Mouse (Mus musculus) left cerebral cortex, adult 11 months (tissue): ENCODE measurements at regions not wholly inside any gene's neighbourhood (a gene's known extent, or its start where the extent isn't known, plus 50 kb on each side); places are given as distances from the start of the nearest gene placed in this dataset.

ENCODE experiments used
- DNase-seq: peaks from one replicate; pipeline ENCODE4 v3.0.0; 2022; ENCODE audit warnings: low spot score

GRCm38 (mm10) chr1:90403057-90403456, 199.3 kb downstream of the Ackr3 start:
- no peak for DNase-seq

DNA sequence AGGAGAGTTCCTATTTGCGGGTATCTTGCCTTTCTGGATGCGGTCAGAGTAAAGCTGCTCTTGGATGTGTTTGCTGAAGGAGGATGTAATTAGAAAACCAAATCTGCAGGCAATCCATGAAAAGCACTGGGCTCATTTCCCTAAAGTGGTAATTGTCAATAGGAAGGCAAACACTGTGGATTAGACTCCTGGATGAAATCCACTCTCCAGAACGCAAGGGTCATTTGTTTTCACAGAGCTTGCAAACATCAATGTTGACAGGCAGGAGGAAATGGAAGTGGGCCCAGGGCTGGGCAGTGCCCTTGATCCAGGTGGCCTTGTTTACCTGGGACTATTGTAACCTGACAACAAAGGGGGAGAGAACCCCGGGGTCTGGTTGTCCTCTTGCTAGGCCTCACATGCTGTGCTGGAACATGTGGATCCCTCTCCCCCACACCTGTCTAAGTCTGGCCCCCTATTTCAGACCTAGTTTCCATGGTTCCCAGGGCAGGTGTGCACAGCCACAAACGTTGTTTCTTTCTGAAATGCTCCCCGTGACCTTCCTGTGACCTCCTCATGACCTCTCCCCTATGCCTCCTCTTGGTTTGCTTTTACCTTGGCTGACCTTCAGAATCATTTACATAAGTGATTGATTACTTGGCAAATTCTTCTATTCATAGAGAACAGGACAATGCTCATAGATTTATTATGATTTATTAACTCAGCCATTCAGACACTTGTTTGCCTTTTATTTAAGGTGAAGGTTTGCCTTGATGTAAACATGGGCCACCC, 197.9 kb upstream of the Cops8 start:
- no peak for DNase-seq

GRCm38 (mm10) chr1:90406663-90407062, 196.1 kb upstream of the Cops8 start:
- no peak for DNase-seq

- DNase-seq, result no peak
Measured at GRCm38 (mm10) chr1:90408504-90409215, 194.1 kb upstream of the Cops8 start.

DNA sequence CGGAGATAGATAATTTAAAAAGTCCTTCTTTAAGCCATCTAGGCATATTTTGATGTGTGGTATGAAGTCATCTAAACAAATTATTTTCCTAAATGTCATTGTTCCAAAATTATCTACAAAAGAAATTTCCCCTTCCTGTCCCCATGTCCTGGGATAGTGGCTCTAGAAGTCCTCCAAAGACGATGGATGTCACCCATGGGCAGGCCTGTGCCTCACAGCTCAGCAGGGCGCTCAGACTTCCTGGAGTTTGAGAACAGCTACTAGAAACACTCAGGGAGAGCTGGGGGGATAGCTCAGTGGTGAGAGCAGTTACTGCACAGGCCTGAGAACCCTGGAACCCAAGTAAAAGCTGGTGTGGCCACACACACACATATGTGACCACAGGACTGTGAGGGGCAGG, 193.5 kb upstream of the Cops8 start:
- DNase-seq, result no peak

DNA sequence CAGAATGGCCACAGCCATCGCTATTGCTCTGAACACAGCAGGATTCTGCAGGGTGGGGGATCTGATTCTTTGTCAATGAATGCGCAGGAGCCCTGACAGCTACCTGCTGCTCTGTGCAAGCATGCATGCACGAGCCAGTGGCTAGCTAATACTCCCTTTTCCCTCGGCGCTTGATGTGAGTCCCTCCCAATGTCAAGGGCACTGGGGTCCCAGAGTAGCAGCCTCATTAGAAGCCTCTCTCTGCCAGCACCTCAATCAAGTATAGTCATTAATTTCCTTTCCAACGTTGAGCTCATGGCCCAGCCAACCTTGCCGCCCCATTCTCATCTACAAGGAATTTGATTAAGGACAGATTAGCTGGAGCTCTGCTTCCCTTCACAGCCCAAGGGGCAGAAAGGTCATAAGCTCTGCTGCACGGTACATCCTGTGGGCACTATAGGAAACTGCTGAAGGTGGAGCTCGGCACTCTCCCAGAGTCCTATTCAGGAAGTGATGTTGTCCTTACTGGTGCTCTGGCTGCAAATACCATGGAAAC, 190.2 kb upstream of the Cops8 start:
- no peak for DNase-seq

GRCm38 (mm10) chr1:90414751-90415150, 188.0 kb upstream of the Cops8 start:
- no peak for DNase-seq

DNA sequence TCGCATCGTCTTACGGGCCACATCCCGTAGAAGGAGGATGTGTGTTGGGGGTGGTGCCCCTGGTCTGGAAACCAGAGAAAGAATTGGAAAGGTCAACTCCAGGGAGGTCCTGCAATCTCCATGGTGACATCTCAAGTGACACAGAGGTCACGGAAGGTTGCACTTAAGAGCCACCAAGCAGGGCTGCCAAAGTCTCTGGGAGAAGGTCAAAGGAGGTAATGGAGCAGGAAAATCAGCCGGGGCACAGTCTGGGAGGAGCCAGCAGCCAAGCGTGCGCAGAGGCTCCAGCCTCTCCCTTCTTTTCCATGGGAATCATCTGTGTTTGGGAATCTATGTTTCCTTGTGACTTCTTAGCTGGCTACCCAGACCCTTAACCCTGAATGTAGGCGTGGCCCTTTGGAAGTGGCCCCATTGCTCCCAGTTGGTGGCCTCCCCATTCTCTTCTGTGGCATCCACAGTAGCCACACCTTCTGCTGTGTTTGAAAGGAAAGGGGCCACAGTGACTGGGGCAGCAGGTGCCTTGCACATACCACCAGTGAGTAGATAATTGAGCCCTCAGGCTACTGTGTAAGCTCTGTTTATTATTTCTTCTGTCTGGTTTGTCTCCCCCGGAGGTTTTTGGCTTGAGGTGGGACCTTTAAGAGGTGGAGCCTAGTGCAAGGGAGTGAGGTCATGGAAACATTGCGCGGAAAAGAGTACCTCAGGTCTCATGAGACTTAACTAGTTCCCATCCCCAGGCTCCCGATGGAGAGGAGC, 178.5 kb upstream of the Cops8 start:
- DNase-seq, result no peak

- DNase-seq, result no peak
Measured at GRCm38 (mm10) chr1:90428334-90428733, 174.4 kb upstream of the Cops8 start.

DNA sequence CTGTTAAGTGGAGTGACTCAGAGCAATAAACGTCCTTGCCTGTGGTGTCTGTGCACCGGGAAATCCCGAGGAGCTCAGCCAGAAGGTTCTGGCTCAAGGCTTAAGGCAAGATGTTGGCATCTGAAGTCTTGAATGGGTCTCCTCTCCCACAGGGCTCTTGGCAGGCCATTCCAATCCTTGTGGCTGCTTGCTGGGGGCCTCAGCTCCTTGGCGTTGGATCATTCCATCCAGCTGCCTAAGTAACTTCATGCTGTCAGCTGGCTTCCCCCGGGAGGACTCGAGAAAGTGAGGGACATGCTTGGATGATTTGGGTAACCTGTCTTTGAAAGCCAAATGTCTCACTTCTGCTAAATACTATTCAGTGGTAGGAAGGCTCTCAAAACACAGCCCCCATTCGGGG, 174.0 kb upstream of the Cops8 start:
- no peak for DNase-seq

- DNase-seq, result no peak
Measured at GRCm38 (mm10) chr1:90430480-90430879, 172.3 kb upstream of the Cops8 start.

- no peak for DNase-seq
Measured at GRCm38 (mm10) chr1:90431783-90432182, 171.0 kb upstream of the Cops8 start.

- DNase-seq, result no peak
Measured at GRCm38 (mm10) chr1:90433911-90434310, 168.9 kb upstream of the Cops8 start.

DNA sequence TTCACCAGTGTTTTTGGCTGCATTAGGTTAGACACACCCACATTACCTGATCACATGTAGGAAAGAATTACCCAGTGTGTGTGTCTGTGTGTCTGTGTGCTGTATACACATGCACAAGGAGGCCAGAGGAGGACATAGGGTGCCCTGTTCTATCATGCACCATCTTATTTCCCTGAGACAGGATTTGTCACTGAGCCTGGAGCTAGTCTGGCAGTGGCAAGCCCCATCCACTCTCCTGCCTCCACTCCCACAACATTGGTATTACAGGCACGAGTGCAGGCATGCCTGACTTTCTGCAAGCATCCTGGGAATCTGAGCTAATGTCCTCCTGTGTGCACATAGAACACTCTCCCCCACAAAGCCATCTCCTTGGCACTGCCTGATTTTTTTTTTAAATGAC, 162.1 kb upstream of the Cops8 start:
- DNase-seq, result no peak

- DNase-seq, result no peak
Measured at GRCm38 (mm10) chr1:90441134-90441868, 161.5 kb upstream of the Cops8 start.

DNA sequence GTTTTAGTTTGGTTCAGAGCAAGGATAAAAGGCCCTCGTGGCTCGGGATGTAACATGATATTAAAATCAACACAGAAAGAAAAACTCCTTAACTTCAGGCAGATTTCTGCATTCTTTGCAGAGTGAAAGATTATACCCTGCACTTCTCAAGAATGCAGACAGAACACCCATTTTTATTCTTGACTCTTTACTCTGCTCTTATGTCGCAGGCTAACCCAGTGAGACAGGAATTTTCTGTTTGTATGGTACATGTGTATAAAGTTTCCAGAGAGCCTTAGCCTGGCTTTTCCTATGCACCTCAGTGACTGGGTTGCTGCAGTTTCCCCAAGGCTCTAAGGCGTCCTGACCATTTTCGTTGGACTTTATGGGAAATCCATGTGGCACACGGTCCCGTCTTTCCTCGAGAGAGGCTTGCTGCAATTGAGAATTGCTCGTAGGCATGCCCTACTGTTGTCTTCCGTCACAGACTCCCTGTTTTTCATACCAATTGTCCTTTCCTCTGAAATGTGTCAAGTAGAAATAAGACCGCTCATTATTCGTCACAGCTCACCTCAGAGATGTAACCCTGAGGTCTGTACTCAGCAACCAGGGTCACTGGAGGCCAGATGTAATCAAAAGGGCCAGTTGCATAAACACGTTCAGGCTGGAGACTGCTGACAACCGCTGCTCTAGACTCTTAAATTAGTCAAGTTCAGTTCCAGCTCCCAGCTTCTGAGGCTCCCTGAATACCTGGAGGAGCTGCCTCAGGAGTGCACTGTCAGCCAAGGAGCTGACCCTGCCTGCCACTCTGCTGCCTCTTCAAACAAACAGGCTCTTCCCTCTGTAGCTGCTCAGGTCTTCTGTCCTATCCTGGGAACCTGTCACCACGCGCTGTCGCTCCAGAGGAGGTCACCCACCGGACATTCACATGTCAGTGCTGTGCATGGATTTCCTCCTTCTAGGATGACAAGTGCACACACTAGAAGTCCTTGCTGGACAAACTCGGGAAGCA, 160.2 kb upstream of the Cops8 start:
- no peak for DNase-seq

DNA sequence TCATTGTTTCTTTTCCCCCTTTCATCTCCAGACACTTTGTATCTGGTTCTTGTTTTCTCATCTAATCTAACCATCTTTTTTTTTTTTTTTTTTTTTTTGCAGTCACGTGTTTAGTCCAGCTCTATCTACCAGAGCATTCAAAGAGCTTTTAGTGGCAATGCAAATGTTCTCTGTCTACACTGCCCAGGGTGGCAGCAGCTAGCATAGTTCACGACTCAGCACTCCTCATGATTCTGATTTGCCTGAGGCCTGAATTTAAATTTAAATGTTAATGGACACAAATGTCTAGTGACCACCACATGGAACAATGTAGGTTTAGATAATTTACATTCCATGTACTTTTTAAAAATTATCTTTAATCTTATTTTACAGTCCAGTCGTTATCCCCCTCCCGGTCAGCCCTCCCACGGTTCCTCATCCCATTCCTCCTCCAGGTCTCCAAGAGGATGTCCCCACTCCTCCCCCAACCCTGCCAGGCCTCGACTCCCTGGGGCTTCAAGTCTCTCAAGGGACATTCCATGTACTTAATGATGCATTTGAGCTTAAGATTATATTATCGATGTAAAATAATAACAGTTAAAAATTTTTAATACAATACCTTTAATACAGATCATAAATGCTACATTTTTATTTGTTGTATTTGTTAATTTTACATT, 153.1 kb upstream of the Cops8 start:
- DNase-seq, result no peak

GRCm38 (mm10) chr1:90451942-90452557, 150.7 kb upstream of the Cops8 start:
- DNase-seq, result no peak

DNA sequence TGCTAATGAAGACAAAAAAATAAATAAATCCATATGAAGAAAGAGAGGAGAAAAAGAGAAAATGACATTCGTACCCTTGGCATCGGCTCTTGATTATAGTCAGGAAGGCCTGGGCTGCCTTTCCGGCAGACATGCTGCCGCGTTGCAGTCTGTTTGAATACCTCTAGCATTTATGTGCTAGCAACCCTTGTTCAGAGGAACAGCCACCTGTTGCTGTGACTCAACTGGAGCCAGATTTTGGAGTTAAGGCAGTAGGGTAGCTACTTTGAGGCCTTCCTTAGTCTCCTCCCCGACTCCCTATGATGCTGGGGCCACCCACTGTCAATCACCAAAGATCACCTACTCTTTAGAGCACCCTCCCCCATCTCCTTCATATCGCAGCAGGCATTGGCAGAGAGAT, 148.5 kb upstream of the Cops8 start:
- DNase-seq, result no peak

DNA sequence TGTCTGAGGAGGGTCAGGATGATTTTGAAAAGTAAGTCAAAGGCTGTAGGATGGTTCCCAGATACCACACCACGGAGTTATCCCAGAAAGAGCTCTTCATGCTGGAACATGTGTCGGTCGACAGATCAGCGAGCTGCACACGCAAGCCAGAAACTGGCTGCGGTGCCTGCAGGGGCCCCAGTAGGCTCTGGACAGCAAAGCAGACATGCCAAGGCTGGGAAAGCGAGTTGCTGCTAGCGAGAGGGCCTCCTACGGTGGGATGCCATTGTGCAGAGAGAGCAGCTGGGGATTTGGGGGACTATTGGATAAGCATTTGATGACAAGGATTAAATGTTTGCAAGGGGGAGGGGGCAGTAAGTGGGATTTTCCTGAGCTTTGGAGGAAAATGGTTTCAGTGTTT, 145.4 kb upstream of the Cops8 start:
- DNase-seq, result no peak
